Mouse (Mus musculus) C2C12 (cell line): ENCODE results near the gene Nfic.

ENCODE experiments used
- CEBPB ChIP-seq: IDR thresholded peaks from one replicate; pipeline ENCODE4 v1.6.1; 2011; ENCODE audit warnings: low read depth, mild to moderate bottlenecking, control low read depth, moderate library complexity
- CTCF ChIP-seq: IDR thresholded peaks from one replicate; pipeline ENCODE4 v1.5.1; 2011; ENCODE audit not compliant: control insufficient read depth, insufficient read depth, insufficient read length
- FOSL1 ChIP-seq: IDR thresholded peaks from one replicate; pipeline ENCODE4 v1.8.0; 2011; ENCODE audit warnings: mild to moderate bottlenecking, low read length; ENCODE audit not compliant: poor library complexity, insufficient read depth, severe bottlenecking
- MYOG ChIP-seq: IDR thresholded peaks from one replicate; pipeline ENCODE4 v1.6.1; 2011; ENCODE audit not compliant: control insufficient read depth, insufficient read length; ENCODE audit errors: extremely low read depth
- USF1 ChIP-seq: IDR thresholded peaks from one replicate; pipeline ENCODE4 v1.6.1; 2011; ENCODE audit warnings: low read depth, mild to moderate bottlenecking, control low read depth, moderate library complexity

DNA sequence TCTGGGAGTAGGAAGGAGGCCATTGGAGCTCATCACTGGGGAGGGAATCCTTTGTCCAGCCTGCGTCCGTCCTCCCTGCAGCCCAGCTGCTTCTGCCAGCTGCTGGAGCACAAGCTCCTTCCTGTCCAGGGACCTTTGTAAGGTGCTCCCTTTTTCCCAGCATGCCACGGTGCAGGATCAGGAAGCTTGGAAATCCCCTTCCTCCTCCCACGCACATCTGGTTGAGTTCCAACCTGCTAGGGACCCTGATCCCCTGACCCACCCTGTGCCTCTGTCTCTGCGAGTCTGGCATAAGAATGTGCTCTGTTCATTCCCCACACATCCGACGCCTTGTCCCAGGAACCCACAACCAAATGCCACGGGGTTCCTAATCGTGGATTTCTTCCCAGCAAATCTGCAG is 44.5 kb downstream of the Nfic start:
- no peak for TF ChIP-seq CTCF
- TF ChIP-seq CEBPB: no peak
- no peak for TF ChIP-seq FOSL1
- no peak for TF ChIP-seq MYOG
- TF ChIP-seq USF1: no peak
